Mouse (Mus musculus): ENCODE data around the gene Ank3.

Gene Ank3

DNA sequence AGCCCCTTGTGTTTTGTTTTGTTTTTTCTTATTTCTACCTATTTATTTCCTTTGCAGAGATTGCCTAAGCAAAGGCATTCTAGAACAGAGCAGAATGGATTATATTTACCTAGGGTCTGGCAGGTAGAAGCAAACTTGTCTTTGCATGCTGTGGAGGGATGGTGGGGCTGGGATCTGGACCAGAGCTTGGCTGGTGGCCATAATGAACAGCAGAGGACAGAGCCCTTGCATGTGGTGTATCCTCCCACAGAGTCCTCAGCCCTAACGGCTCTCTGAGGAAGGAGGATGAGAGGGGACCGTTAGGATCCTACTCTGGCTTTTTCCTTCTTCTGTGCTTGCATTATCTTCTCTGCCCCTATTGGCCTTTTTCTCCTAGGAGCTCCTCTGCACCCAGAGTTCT is 79.1 kb downstream of the Ank3 start:
- DNase-seq (ENCODE audit: low spot score) = no peak

DNA sequence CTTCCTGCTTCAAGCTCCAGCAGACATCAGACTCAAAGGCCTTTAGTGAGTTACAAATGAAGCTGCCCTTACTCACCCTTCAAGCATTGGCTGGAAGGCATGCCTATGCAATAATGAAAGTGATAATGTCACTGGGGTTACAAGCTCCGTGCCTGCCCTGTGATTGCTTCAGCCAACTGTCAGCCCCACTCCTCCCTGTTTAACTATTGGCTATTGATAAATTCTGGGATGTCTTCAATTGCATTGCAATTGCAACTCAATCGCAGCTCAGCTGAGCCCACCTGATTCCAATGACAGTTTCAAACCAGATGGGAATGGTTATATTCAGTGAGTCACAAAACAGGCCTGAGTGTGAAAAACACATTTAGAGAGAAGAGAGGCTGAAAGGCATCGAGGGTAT is 80.3 kb downstream of the Ank3 start:
- DNase-seq (ENCODE audit: low spot score) = no peak

DNA sequence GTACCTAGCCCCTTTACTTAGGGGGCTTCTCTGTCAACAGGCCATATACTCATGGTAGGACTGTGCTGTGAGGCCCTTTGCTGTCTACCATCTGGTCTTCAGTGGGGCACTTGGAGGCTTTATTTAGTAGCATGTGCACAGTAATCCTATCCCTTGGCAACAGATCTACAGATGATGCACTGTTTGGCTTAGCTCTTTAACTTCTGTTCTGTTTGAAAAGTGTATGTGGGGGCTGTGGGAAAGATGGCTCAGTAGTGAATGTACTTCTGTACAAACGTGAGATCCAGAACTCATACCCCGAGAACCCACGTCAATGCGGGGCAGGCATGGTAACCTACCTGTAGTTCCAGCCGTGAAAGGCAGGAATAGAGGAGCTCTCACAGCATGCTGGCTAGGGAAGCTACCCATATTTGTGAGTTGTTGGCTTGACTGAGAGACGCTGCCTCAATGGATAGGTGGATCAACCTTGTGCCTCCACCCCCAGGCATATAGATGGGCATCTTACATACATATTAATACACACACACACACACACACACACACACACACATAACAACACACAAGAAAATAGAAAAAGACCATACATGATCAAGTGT is 86.7 kb downstream of the Ank3 start:
- DNase-seq (ENCODE audit: low spot score) = no peak

DNA sequence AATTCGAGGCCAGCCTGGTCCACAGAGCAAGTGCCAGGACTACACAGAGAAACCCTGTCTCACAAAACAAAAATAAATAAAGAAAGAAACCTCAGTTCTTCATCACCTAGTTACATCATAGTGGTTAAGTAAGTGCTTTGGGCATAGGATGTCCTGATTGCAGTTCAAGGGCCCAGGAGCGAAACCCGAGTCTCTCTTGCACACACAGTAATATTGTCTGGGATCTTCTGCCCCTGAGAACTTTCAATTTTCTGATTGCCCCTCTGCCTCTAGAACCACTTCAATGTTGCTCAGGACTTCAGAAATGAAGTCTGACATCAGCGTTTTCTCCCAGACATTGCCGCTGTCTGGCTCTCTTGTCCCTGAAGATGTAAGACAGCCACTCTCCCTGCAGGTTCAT is 91.6 kb downstream of the Ank3 start:
- no peak for DNase-seq (ENCODE audit: low spot score)

DNA sequence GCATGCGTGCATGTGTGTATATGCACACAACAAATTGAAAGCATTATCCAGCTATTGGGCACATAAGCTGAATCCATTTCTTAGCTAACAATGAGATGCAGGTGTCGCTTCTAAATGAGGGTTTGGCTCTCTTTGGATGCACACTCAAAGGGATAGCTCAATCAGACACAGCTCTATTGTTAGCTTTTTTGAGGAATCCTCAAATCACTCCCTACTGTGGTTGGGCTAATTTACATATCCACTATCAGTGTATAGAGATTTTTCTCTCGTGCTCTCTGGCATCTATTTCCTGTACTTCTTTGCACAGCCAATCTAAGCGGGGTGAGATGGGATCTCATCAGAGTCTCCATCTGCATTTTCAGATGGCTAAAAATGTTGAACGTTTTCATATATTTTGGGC is 93.4 kb downstream of the Ank3 start:
- DNase-seq (ENCODE audit: low spot score) = no peak

DNA sequence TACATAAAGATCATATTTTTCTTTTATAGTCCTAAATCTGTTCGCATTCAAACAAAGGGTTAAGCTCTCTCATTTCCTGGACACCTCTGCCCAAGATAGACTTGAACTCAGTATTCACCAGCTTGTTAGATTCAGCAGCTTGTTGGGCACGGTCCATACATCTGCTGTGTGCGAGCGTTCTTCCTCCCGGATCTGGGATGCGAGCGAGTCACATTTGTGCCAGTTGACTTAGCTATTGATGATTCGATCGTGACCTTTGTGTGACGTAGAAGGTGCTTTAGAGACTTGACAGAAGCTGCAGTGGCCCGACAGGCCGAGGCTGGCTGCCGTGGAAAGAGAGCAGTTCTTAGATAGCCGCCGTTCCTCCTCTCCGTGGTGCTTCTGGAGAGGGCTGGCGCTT is 98.8 kb downstream of the Ank3 start:
- no peak for DNase-seq (ENCODE audit: low spot score)

DNA sequence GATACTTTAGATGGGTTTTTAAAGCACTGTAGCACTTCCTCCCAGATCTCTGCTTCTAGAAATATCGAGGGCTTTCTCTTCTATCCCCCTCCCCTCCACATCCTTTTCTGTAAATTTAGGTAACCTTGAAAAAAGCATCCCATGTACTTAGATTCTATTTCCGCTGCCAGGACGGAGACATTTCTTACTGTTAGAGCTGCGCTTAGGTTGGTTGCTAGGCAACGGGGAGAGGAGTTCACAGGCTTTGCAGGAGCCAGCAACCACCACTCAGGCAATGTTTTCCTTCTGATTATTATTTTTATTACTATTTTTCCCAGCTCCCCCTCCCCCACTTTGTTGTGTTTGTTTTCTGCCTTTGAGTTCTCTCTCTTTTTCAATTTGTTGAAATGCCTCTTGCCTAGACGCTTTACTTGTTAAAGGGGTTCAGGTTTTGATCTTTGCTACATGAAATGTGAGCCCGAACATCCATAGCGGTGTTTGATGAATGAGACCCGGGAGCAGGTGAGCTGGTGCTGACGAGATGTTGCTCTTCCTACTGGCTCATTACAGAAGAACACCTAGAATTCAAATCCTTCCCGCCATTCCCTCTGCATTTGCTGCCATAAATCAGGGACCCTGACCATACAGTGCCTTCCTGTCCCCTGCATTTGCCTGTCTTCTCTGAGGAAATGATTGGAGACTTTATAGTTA is 101.7 kb downstream of the Ank3 start:
- DNase-seq (ENCODE audit: low spot score) = no peak

DNA sequence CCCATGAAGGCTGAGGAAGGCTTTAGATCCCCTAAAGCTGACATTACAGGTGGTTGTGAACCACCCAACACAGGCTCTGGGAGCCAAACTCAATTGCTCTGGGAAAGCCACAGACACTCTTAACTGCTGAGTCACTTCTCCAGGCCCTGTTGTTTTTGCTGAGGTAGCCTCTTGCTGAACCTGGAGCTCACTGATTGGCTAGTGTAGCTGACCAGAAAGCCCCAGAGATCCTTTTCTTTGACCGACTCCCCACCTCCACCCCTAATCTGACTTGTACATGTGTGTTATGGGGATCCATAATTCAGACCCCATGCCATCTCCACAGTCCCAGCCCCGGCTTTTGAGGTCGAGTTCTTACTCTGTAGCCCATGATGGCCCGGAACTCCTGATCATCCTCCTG is 105.2 kb downstream of the Ank3 start:
- no peak for DNase-seq (ENCODE audit: low spot score)

DNA sequence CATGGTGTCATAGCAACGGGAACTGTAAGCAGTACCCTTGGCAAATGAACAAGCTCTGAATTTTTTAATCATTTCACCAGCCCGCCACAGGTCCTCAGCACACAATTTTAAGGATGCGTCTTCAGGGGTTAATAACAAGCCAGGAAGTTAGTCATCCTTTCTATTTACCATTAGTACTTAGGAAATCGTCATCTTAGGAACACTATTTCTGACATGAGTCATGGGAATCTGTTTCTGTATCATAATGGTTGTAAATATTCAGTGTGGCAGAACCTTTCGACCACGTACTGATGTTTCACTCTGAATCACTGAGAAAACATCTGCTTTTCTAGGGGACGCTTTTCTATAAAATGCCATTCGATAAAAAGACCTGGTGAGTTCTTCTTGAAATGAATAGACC is 109.1 kb downstream of the Ank3 start:
- no peak for DNase-seq (ENCODE audit: low spot score)

DNA sequence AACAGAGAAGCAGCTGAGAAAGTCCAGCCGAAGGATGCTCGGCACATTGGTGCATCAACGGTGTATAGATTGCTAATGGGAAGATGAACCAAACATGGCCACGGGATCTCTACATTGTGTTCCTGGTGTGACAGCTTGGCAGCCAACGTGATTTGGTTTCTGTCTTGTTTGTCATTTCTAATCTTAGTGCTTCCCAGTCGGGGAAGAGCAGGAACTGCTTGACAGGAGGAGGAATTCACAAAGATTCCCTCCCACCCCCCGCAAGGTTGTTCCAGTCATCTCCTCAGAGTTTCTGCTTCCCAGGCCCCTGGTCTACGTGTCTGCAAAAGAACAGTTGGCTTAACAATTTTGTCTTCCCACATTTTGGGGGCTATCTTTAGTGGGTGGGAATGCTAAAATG is 111.8 kb downstream of the Ank3 start:
- DNase-seq (ENCODE audit: low spot score) = no peak

DNA sequence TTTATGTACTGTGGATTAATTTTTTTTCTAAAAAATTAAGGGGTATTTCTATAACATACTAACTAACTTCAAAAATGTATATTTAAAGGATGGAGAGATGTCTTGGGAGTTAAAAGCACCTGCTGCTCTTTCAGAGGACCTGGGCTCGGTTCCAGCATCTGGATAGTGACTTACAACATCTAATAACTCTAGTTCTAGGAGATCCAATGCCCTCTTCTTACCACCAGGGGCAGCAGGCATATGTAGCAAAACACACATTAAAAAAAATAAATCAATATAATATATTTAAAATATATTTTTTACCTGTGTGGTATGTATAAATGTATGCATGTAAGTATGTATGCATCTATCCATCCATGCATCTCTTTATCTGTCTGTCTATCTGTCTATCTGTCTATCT is 112.7 kb downstream of the Ank3 start:
- no peak for DNase-seq (ENCODE audit: low spot score)

DNA sequence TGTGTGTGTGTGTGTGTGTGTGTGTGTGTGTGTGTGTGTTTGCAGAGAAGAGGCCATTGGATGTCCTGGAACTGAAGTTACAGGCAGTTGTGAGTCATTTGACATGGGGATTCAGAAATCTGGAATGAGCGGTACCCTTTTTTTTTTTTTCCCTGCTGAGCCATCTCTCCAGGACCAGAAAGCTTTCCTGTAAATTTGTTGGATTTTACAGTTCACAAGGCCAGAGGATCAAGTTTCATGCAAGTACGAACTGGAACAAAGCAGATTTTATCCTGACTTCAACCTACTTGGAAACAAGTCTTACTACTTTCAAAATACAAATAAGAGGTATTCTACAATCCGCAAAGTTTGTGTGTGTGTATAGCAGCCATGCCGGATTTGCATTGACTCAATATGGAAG is 123.4 kb downstream of the Ank3 start:
- DNase-seq (ENCODE audit: low spot score) = no peak

DNA sequence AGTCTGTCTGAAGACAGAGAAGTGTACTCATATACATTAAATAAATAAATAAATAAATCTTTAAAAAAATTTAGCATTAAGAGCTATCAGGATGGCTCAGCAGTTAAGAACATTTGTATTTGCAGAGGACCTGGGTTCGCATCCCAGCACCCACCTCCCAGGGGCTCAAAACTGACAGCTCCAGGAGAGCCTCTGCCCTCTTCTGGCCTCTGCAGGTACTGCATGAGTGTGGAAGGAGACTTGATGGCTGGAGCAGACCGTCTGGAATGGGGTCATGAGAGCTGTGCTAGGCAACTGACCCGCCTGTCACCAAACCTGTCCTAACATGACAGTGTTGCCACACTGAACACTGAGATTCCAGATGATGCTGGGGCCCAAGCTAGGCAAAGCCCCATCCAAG is 124.6 kb downstream of the Ank3 start:
- peak; percentile 3 for DNase-seq (ENCODE audit: low spot score)

DNA sequence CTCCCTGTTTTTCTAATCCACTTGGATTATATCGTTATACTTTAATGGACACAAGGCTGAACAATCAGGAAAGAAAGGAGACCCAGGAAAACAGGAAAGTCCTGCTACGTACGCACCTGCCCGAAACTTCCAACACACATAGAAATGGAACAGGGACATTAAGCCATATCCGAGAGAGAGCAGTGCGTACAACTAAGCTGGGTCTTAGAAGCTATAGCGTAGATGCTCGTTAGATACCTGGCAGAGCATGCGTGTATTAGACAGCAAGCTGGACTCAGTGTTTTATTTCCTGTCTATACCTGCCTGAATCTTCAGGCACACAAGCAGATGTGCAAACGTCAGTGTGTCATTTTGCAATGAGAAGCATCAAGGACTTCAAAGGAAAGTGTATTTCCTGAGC is 128.7 kb downstream of the Ank3 start:
- no peak for DNase-seq (ENCODE audit: low spot score)

DNA sequence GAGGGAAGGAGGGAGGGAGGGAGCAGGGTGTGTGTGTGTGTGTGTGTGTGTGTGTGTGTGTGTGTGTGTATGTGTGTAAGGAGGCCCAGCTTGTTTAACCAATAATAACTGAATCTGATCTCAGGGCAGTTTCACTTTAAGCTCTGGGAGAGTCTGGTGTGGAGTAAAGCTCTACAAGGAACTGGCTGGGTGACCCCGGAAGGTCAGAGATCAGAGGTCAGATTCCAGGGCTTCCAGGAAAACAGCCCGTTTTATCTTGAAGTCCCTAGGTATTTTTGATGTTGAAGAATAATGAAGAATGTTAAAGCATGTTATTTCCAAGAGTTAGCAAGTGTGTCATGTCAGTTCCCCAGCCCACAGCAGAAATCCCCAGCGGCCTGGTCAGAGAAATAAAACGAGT is 130.2 kb downstream of the Ank3 start:
- DNase-seq (ENCODE audit: low spot score) = no peak

DNA sequence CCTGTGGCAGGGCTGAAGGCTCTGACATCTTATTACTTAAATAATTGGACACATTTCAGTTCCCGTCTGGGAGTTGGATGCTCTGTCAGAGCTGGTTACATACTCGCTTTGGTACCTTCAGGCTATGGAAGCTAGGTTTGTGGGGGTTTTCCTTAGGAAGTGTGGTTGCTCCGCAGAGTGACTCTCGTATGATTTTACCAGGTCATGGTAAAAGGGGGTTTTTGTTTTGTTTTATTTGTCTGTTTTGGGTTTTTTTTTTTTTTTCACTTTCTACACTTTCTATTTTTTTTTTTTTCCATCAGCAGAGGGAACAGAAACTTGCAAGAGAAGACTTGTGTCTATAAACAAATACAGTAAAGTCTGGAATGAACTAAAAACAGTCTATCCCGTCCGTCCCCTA is 131.8 kb downstream of the Ank3 start:
- DNase-seq (ENCODE audit: low spot score) = no peak

DNA sequence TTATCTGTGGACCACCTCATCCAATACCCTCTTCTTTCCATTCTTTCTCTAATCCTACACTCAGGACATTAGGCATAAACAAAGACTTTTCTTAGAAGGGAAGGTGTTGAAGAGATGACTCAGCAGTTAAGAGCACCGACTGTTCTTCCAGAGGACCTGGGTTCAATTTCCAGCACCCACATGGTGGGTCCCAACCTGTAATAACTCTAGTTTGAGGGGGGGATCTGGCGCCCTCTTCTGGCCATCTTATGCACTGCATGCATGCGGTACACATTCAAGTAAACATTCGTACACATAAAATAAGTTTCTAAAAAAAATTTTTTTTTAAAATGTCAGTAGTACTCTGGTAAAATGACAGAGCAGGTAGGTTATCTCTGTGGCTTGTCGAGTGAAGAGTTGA is 133.0 kb downstream of the Ank3 start:
- DNase-seq (ENCODE audit: low spot score) = no peak

DNA sequence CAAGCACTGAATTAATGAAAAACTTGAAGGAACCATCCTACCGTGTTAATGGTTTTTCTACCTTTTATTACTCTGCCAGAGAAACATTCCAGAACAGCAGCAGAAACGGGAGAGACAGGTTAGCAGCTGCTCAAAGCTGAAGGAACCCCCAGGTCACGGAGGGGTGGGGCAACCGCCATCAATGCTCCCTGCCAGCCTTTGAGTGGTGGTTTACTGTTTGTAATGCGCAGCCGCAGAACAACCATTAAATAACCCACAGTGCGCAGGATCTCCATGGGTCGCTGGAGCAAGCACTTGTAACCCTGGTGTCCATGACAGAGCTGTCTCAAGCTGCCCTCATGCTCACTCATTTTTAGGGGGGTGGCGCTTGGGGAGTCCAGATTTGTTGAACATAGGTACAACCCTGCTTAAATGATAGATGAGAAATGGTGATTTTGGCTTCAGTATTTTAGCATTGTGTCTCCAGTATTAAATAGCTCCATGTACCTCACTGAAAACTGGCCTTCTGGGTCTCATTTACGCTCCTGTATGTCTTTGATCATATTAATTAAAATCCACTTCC is 133.7 kb downstream of the Ank3 start:
- no peak for DNase-seq (ENCODE audit: low spot score)

DNA sequence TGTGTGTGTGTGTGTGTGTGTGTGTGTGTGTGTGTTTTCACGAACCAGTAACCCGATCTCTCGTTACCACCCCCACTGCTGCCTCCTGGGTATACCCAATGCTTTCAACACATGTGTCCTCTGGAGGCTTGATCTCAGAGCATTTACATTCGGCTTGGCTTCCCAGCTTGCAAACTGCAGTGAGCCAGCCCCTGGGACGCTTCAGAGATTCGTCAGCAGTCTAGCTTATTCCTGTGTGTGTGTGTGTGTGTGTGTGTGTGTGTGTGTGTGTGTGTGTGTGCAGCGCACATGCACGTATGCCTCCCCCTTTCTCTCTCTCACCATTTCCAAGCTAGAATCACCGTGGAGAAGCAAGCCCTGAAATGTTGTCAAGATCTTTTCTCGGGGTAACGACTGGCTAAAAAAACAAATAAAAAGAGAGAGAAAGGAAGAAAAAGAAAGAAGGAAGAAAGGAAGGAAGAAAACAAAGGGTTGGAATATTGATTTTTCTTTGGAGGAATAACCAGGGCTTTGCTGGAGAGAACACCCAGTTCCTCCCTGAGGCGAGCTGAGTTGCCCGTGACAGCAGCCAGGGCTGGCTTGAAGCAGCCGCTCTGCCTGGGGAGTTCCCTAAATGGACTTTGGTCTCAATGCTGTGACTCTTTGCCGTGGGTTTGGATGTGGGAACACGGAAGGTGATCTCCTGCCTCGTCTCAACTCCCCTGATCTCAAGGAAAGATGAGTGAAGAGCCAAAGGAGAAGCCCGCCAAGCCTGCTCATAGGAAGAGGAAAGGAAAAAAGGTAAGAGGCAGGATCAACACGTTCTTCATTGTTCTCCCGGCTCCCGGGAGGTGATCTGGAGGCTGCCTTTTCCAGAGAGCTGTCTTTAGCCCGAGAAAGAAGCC is 135.2 kb downstream of the Ank3 start:
- DNase-seq (ENCODE audit: low spot score) = no peak

DNA sequence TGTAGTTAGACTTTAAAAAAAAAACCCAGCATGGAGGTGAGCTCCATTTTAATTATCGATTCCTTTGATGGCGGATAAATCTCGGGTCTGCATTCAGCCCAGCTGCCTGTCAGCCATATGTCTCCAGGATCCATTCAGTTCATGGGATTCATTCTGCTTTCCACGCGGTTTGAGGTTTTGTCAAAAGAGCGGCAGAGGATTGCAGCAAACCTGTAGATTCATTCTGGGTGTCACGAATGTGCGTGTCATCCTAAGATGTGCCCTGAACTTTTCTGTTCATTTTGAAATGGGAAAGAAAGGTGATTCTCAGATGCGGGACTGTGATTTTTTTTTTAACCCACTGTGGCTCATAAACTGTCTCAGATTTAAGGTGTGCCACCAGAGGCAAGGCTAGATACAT is 136.1 kb downstream of the Ank3 start:
- DNase-seq (ENCODE audit: low spot score) = no peak

DNA sequence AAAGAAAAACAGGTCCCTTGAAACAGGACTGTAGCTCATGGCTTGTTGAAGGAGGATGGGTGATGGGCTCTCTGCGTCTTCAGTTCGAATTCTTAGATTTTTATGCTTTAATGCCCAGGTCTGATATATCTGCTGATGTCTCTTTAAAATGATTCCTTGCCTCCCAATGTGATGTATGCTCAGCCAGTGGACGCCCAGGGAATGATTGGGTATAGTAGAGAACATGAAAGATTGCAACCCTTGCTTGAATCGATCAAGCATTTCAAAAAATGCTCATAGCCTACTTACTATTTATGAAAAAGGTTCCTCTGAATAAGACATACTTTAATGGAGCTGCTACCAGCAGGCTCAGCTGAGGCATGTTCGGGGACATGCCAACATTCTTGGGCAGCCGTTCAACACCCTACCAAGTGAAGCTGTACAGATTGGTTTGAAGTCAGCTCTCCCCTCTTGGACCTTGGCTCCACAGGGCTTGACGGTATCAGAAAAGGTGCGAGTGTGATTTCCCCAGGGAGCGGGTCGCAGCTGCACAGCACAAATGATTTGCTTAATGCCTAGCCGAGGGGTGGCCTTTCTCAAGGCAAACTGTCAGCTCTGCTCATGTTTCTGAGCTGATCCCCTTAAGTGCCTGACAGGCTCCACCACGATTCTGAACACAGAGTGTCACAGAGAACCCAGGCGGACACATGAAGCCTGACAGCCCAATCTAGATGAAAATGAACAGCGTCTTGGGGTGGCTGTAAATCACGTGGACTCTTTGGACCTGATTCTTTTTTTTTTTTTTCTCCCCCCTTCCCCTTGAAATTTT is 136.8 kb downstream of the Ank3 start:
- DNase-seq (ENCODE audit: low spot score) = no peak

DNA sequence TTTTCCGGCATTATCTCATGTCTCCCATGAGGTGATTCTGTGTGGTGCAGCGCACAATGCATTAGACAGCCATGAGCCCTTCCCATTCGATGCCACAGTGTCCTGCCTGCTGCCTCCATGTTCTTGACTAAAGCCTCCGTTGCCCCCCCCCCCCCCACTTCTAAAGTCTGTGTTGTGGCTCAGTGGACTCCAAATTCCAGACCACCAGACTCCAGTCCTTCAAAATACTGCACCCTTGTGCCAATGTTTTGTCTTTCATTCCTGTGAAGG is 137.3 kb downstream of the Ank3 start:
- no peak for DNase-seq (ENCODE audit: low spot score)
